Mouse (Mus musculus) liver, embryonic 14.5 days (tissue): ENCODE results near the gene Iqce. TPM values are rescaled to one million over a fixed set of nuclear protein-coding genes. Genes with fewer than 3 reads are reported as not detected.

Experiments used
- ATAC-seq: fragments of 200-750 bp; cut with Nextera tagmentation; 2 replicates; pipeline ENCODE4 v1.8.0; 2017; ENCODE audit warnings: moderate number of reproducible peaks, mild to moderate bottlenecking, moderate library complexity; ENCODE audit not compliant: insufficient read depth
- DNase-seq, 3 experiments: peaks; one replicate each; pipeline ENCODE4 v3.0.0-alpha.2; 2012 to 2013; ENCODE audit warnings: low read depth in 3 of 3, low spot score in 3 of 3
- H3K27ac ChIP-seq: fragments of 300-500 bp; sonication (generic); 2 replicates; pipeline ENCODE4 v1.5.1; 2014; ENCODE audit warnings: moderate library complexity, mild to moderate bottlenecking, control low read depth, inconsistent platforms
- H3K27me3 ChIP-seq: fragments of 300-500 bp; sonication (generic); 2 replicates; pipeline ENCODE4 v1.6.1; 2014; ENCODE audit warnings: mild to moderate bottlenecking, low read length, moderate library complexity; ENCODE audit not compliant: control insufficient read depth, insufficient read depth
- H3K36me3 ChIP-seq: fragments of 300-500 bp; sonication (generic); replicated peaks from 2 replicates; pipeline ENCODE4 v1.6.1; 2014; ENCODE audit warnings: low read depth; ENCODE audit not compliant: control insufficient read depth, insufficient read depth
- H3K4me1 ChIP-seq, 2 experiments: fragments of 200-500 bp in 1 of 2; fragments of 300-500 bp in 1 of 2; sonication (generic) in 1 of 2; replicated peaks; 2 replicates each; pipeline ENCODE4 v1.6.1; 2012 to 2014; ENCODE audit warnings: antibody characterized with exemption in 1 of 2, inconsistent platforms in 1 of 2, low read length in 1 of 2; ENCODE audit not compliant: control insufficient read depth in 2 of 2, insufficient read depth in 2 of 2
- H3K4me2 ChIP-seq: fragments of 300-500 bp; sonication (generic); 2 replicates; pipeline ENCODE4 v1.6.1; 2014; ENCODE audit warnings: low read depth, mild to moderate bottlenecking, control low read depth, moderate library complexity
- H3K4me3 ChIP-seq, 2 experiments: fragments of 200-500 bp in 1 of 2; fragments of 300-500 bp in 1 of 2; sonication (generic) in 1 of 2; 2 replicates each; pipeline ENCODE4 v1.5.1; 2012 to 2014; ENCODE audit warnings: low read depth in 2 of 2, low read length in 2 of 2, mild to moderate bottlenecking in 2 of 2, control low read depth in 1 of 2, inconsistent platforms in 1 of 2, moderate library complexity in 1 of 2; ENCODE audit not compliant: insufficient read depth in 1 of 2
- H3K9ac ChIP-seq: fragments of 300-500 bp; sonication (generic); replicated peaks from 2 replicates; pipeline ENCODE4 v1.6.1; 2014; ENCODE audit warnings: mild to moderate bottlenecking, control low read depth, moderate library complexity
- H3K9me3 ChIP-seq: fragments of 300-500 bp; sonication (generic); 2 replicates; pipeline ENCODE4 v1.6.1; 2016; ENCODE audit warnings: low read length, mixed read lengths; ENCODE audit not compliant: control insufficient read depth
- CTCF ChIP-seq: IDR thresholded peaks from 2 replicates; pipeline ENCODE4 v1.5.1; 2016; ENCODE audit warnings: antibody characterized with exemption, low read depth, control low read depth
- EP300 ChIP-seq: IDR thresholded peaks from 2 replicates; pipeline ENCODE4 v1.6.1; 2016; ENCODE audit warnings: antibody characterized with exemption, low read depth
- WGBS: fragments of 180-500 bp; shearing (Covaris S2); extraction: QIAGEN DNeasy Blood & Tissue Kit; methylation state at CpG from one replicate; pipeline ENCODE4 v1.1.7; 2014; ENCODE audit not compliant: insufficient replicate concordance; 5-methylcytosine and 5-hydroxymethylcytosine counted together
- polyA plus RNA-seq, 2 experiments: library from polyadenylated mRNA; depleted of rRNA in 1 of 2; stranded (reverse) in 1 of 2; unstranded in 1 of 2; fragments of >200 nt; fragmentation: Nextera tagmentation in 1 of 2; extraction: Ambion mirVana in 1 of 2; gene quantifications; 2 replicates each; pipeline versions ENCODE4 v1.2.1 to v1.2.3; 2012 to 2014

Iqce gene
- polyA plus RNA-seq, 2 experiments = 3.4 to 3.8 TPM

DNA sequence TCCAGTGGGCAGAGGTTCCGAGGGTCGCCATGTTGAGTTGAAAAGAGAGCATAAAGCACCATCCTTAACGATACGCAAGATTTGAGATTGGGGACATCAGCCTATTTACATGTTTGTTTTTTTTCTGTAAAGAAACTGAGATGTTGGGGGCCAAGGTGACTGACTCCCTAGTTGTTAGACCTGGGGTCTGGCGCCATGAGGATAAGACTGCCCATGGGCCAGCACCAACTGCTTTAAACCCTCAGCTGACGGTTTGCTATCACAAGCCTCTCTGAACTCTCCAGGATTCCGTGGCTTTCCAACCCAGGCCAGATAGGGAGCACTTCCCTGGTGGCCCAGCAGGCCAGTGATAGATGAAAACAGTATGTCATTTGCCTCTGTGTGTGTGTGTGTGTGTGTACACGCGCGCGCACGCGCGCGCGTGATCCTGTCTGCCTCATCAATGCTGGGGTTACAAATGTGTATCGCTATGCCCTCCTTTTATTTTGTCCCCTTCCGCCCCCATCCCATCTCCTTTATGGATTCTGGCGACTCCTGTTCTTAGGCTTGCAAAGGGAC is 519 bp upstream of the Iqce start:
- no peak for DNase-seq
- 59% methylated on average over 19 of the region's 19 CpGs for WGBS

DNA sequence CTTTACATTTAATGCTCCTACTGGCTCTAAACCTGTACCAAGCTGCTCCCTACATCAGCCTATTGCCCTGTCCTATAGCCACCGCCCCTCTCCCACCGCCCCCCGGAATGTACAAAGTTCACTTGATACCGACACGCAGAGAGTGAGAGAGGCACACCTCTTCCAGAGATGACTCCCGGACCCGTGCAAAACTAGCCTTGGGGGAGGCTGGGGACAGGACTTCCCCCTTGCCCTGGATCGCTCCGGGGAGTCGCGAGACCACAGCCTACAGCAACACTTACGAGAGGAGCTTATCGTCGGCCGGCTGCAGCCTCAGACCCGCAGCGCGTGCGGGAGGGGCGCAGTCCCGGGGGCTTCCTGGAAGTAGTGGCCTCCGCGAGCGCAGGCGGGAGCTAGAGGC is 517 bp downstream of the Iqce start:
- H3K9me3 ChIP-seq = no peaks in the 10 kb centered on the region
- H3K4me1 ChIP-seq = peaks cover 21 to 34% of the 10 kb centered on the region in 2 experiments
- ATAC-seq (peak; percentile 1), DNase-seq (peak in 1 of 3 experiments; percentile 31)
- H3K27ac ChIP-seq = no peak overlapping the region
- whole genome bisulfite sequencing = under 1% methylated on average over 25 of the region's 25 CpGs
- peak overlapping the region; percentile 78 for H3K4me2 ChIP-seq
- H3K36me3 ChIP-seq = no peaks in the 10 kb centered on the region
- H3K4me3 ChIP-seq = peak overlapping the region; percentile 59 to 62
- no peaks in the 10 kb centered on the region for H3K27me3 ChIP-seq
- TF ChIP-seq CTCF = no peak
- peak overlapping the region; percentile 57 for H3K9ac ChIP-seq

More for the DNA sequence above, 519 bp upstream of the Iqce start:
- Histone ChIP-seq H3K27me3 (no peaks in the 10 kb centered on the region), H3K36me3 (no peaks in the 10 kb centered on the region), H3K4me1 (peaks cover 21 to 34% of the 10 kb centered on the region in 2 experiments), H3K9me3 (no peaks in the 10 kb centered on the region), H3K27ac (peak overlapping the region; percentile 30), H3K4me2 (peak overlapping the region; percentile 78), H3K9ac (peak overlapping the region; percentile 57), H3K4me3 (peak overlapping the region; percentile 59 to 62)
- TF ChIP-seq CTCF = no peak
- TF ChIP-seq EP300 = no peak
- ATAC-seq = no peak

DNA sequence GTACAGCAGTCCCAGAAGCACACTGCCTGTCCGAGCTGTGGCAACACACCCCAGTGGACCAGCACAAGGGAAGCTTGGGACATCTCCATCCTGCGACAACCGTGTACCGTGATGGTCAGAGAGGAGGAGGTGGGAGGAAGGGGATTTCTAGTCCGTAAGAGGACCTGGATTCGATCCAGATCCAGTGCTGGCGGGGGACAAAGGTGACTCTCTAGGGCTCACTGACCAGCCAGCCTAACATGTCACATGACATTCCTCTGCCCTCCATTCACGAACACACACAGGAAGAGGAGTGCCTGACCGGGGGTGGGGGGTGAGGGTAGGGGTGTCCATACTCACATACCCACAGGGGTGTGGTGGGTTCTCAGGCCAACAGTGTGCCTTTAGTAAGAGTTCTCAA is 2.4 kb downstream of the Iqce start:
- DNase-seq = no peak
- Histone ChIP-seq H3K4me2 (no peak overlapping the region), H3K9ac (no peak overlapping the region), H3K9me3 (no peaks in the 10 kb centered on the region), H3K27me3 (no peaks in the 10 kb centered on the region), H3K27ac (no peak overlapping the region), H3K36me3 (no peaks in the 10 kb centered on the region), H3K4me3 (no peak overlapping the region), H3K4me1 (peaks cover 21 to 22% of the 10 kb centered on the region in 2 experiments)
- TF ChIP-seq CTCF (no peak), EP300 (no peak)
- 69% methylated on average over 9 of the region's 9 CpGs for WGBS
- ATAC-seq = no peak

DNA sequence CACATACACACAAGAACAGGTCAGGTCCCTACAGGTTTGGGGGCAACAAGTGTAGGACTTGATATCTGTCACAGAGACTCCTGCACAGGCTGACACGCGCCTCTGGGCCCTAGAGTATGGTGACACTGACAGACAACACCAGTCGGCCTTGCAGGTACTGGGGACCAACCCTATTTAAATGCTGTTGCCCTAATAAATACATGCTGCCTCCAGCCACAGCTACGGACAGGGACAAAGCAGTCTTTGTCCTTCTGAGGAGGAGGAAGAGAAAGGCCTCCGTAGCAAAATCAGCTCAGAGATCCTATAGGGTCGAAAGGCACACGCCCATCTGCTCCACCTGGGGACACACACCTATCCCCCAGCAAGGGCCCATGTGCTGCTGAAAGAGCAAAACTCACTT is 6.2 kb downstream of the Iqce start:
- WGBS = 82% methylated on average over 7 of the region's 7 CpGs
- Histone ChIP-seq H3K9ac (no peak overlapping the region), H3K27ac (no peak overlapping the region), H3K27me3 (no peaks in the 10 kb centered on the region), H3K4me2 (no peak overlapping the region), H3K4me1 (peaks cover 0 to 2% of the 10 kb centered on the region in 2 experiments; a peak in 1 of 4 replicates), H3K9me3 (no peaks in the 10 kb centered on the region), H3K4me3 (no peak overlapping the region), H3K36me3 (no peaks in the 10 kb centered on the region)
- no peak for ATAC-seq
- TF ChIP-seq EP300 = no peak
- TF ChIP-seq CTCF = no peak
- no peak for DNase-seq

DNA sequence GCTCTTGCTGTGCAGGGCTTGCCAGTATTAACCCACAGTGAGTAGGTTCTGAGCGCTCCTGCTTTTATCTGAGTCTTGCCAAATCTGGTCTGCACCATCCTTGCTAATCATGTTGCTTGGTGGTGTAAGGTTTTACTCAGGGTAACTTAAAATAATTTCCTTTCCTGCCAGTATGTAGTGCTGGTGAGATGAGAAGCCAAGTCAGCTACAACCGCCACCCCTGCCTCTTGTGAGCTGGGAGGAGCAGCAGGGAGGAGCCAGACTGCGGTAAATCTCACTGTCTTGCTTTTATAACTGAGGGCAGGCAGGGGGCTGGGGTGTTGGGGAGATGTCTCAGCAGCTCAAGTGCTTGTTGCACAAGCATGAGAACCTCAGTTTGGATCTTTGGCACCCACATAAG is 13.7 kb downstream of the Iqce start:
- WGBS = 73% methylated on average over 3 of the region's 3 CpGs
- Histone ChIP-seq H3K9ac (no peak overlapping the region), H3K27me3 (no peaks in the 10 kb centered on the region), H3K4me3 (no peak overlapping the region), H3K4me1 (no peaks in the 10 kb centered on the region), H3K4me2 (no peak overlapping the region), H3K36me3 (no peaks in the 10 kb centered on the region), H3K27ac (no peak overlapping the region), H3K9me3 (no peaks in the 10 kb centered on the region)
- no peak for TF ChIP-seq CTCF
- TF ChIP-seq EP300 = no peak
- no peak for DNase-seq
- no peak for ATAC-seq
